Mouse (Mus musculus) cerebellum, adult 9-11 months (tissue): ENCODE measurements around the gene Bcdin3d.
"Not testable (repeated sequence)": the region's sequence is repeated elsewhere in the genome, so short reads cannot be mapped to it uniquely, and the experiment has no call there.

ENCODE experiments used
- DNase-seq: peaks from one replicate; pipeline ENCODE4 v3.0.0; 2022

Bcdin3d gene

DNA sequence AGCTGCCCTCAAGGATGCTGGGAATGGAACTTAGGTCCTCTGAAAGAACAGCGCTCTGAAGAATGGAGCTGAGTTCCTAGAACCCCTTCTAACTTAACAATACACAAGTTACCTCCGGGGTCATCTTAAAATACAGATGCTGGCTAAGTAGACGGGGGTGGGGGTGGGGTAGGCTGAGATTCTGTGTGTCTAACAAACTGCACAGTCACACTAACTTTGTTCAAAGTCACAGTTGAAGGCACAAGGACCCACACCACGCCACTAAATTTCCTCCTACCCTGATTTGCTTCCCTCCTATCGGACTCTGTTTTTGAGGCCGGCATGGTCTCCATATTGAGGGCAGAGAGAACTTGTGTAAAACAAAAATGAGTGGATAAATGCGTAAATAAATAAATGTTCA, 1.6 kb downstream of the Bcdin3d start:
- DNase-seq: no peak

DNA sequence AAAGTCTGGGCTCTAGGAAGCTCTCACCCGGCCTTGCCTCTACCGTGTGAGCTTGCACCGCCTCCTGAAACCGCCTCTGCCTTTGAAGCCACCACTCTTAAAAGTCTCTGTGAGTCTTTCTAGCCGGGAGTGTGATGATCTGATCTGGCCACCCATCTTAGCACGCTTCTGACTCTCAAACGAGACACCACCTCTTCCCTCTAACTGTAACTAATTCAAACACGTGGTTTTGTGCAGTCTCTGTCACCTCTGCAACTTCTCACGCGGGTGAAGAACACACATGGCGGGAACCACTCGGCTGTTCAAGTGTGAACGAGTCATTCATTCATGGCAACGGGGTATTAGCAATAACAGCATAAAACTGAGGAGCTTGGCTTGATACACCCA, 2.9 kb downstream of the Bcdin3d start:
- DNase-seq: peak; percentile 32

DNA sequence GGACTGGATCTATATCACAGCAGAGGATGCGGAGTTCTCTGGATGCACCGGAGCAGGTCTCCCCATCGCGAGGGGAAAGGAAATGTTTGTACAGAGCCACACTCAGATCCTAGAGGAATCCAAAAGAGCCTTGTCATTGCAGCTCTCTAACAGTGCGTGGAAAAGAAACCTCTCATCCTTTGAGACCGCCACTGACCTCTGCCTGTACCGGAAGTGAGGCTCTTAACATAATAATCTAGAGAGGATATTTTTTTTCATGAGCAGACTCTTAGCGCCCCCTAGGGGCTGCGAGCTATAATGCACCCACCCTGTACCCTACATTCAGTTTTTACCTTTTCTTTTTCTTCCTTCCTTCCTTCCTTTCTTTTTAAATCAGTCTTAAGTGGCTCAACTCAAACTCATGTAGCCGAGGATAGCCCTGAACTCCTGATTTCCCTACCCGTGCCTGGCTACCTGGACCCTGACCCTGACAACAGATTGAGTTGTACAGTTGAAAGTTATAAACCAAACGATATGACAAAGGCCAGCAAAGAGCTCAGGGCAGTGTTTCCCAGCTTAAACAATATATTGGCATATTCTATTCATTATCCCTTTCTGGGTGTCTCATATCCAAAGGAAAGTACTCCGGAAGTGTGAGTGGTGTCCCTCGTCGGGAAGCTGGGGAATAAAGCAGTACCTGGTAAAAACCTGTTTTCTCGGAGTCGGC, 3.4 kb downstream of the Bcdin3d start:
- peak; percentile 77 for DNase-seq

DNA sequence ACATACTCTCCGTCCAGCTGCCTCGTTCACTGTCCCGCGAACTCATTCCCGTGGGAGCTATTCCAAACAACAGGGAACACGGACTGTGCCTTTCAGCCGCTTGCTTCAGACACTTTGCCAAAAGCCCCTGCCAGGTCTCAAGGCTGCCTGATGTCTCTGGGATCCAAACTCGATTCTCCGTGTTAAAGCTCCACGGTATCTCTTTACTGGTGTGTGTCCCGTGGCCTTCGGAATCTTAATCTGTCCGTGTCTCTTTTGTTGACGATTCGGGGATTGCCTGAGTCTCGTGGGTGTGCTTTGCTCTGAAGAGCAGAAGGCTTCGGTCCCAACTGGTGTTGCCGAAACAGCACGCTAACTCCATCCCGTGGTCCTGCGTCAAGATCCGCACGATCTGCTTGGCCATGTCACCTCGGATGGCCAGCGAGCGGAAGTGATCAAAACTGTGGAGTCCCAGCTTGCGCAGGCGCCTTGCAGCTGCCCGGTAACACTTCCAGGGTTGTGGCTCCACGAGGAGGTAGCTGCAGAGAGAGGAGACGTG, 4.2 kb downstream of the Bcdin3d start:
- peak; percentile 84 for DNase-seq

DNA sequence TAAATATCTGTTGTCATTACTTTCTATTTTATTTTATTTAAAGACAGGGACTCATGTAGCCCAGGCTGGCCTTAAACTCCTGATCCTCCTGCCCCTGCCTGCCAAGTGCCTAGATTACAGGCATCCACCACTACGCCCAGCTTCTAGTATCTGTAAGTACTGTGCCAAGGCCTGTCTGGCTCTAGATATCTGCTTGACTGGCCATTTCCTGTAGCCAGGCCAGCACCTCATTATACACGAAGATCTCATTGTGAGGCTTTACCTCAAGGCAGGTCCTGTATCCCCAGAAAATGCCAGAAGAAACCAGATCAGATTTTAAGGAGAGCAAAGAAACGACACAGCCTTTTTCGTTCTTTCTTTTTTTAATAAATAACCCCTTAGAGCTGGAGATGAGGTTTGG, 4.8 kb downstream of the Bcdin3d start:
- peak; percentile 28 for DNase-seq

DNA sequence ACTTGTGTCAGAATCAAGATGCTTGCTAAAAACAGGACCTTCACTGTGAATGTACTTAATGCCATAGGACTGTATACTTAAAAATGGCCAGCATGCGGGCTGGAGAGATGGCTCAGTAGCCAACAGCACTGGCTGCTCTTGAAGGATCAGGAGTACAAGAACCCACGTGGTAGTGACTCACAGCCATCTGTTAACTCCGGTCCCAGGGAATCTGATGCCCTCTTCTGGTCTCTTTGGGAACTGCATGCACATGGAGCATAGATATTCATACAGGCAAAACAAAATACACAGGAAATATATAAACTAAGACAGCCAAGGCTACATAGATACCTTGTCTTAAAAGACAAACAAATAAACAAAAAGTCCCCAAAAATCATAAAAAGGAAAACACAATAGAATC, 5.5 kb downstream of the Bcdin3d start:
- peak; percentile 79 for DNase-seq

DNA sequence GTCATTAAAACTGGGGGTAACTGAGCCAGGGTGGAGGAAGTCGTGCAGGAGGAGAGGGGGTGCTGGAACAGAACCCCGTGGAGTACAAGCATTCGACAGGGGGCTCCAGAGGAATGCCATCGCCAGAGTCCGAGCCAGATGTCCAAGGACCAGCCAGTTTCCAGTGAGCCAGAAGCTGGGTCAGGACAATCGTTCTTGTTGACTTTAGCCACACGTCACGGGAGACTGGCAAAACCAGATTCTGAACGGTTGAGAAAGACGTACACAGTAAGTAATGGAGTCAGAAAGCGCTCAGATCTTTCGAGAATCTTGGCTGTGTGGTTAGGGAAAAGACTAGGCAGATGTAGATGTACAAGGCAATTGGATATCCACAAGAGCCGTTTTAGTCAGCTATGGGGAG, 11.3 kb downstream of the Bcdin3d start:
- no peak for DNase-seq

DNA sequence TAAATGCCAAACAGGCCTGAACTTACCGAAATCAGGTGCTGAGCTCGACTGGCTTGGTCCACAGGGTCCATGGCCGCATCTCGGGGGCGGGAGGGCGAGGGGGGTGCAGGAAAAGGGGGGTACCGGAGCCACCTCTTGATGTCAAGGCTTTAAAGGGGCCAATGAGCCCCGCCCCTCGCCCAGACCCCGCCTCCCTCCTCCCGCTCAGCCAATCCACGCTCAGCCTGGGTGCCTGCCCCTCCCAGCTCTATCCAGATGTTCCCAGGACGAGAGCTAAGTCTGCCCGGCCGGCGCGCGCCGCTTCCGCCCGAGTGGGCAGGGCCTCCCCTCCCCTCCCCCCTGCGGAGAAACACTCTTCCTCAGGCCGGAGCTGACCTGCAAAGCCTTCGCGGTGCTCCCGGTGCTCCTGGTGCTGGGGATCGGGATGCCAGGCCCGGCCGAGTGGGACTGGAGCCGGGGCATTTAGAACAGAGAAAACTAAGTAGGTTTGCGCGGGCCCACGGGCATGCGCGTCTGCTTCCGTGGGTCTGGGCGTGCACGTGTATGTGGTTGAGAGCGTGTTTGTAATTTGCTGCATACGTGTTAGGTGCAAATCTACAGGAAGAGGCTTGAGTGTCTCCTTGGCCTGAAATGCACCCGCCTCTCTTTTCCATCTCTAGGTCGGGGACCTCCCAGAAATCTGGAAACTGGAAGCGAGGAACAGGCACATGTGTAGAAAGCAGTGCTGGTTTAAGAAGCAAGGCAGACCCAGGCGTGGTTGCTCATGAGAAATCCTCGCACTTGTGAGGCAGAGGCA, 16.7 kb downstream of the Bcdin3d start, which contains the start of gene Nckap5l:
TSS of gene Nckap5l (minus strand) at position 143 of the 796 bp plus-strand sequence.
- peak; percentile 86 for DNase-seq

DNA sequence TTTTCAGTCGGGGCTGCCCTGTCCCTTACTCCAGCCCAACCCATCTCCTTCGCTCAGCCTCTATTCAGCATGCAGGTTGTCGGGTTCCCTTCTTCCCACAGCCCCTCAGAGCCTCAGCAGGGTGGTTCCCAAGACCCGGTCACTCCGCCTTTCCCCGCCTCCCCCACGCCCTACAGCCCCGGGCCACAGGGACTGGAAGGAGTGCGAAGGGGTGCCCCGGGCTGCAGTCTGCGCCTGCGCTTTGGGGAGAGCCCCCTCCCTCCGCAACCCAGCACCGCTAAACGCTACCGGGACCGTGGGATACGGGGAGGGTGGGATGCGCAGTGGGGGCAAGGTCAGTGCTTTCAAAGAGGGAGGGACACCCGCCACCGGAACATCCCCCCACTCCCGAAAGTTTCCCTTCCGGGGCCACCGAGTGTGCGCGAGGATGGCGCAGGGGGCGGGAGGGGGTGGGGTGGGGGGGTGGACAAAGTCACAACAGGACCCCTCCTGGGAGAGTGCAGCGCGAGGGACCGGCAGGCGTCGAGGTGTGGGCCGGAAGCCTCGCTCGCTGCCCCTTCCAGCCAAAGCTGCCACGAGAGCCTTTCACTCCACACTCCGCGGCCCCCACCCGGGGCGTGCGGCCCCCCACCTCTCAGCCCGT, 17.4 kb downstream of the Bcdin3d start:
- DNase-seq: peak; percentile 73

DNA sequence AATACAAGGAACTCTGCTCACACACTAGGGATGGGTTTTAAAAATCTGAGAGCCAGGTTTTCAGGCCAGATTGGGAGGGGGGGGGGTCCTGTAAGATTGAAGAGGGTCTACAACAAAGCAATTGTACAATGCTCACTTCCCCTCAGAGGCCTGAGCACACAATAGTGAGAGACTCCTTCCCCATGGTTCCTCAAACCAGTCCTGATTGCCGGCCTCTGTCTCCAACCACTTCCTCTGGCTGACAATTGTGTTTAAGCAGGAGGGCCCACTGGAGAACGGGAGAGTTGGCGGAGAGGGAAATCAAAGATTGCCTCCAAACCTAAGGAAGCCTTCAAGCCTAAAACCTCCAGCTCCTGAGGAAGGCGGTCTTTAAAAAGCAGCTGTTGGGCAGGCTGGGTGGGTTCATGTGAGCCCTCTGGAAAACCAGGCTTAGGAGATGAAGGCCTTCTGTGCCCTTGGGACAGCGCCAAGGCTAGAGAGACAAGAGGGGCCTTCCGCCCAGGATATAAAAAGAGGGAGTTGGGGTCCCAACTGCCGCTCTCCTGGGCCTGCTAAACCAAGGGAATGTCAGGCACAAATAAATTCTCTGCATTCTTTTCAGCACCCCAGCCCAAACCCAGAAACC, 18.1 kb downstream of the Bcdin3d start:
- DNase-seq: peak; percentile 50

DNA sequence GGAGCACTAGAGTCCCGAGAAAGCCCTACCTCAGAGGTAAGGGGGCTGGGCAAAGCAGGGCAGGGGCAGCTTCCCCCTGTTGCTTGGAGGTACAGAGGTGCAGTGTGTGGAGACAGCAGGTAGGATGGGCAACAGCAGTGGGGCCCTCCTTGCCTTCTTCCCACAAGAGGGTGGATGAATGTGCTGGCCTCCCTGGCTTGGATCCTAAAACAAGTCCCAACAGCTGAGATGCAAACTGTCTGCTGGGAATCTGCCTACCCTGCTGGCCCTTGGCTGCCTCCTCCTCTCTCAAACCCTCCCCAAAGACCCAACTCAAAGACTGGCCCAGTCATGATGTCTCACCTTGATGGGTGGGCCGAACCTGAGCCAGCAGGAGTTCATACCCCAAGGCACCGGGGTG, 19.1 kb downstream of the Bcdin3d start:
- no peak for DNase-seq

DNA sequence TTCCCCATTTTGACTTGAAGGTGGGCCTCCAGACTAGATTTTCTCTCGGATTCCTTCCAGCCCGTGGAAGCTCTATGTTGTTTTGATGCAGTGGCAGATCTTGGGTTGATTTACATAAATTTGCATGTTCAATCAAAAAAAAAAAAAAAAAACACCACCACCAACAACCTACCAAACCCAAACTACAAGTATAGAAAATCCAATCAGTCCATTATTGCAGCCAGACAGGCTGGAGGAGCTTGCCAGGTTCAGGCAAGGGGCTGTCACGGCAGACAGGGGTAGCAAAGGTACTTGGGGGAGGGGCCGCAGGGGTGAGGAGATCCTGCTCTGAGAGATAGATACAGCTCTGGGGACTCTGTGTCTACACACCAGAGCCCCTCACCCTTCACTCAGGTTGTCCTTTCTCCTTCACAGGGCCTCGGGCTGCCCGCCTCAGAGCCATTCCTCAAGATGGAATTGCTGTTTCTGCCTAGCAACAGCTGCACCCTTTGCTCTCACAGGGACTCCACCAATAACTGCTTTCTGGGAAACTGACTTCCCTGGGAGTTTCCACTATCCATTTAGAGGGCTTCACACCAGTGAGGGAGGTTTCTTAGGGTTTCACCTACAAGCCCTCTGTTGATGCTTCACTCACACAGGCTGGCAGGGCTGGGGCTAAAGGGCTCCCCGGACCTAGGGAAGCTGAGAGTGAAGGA, 19.8 kb downstream of the Bcdin3d start:
- no peak for DNase-seq

DNA sequence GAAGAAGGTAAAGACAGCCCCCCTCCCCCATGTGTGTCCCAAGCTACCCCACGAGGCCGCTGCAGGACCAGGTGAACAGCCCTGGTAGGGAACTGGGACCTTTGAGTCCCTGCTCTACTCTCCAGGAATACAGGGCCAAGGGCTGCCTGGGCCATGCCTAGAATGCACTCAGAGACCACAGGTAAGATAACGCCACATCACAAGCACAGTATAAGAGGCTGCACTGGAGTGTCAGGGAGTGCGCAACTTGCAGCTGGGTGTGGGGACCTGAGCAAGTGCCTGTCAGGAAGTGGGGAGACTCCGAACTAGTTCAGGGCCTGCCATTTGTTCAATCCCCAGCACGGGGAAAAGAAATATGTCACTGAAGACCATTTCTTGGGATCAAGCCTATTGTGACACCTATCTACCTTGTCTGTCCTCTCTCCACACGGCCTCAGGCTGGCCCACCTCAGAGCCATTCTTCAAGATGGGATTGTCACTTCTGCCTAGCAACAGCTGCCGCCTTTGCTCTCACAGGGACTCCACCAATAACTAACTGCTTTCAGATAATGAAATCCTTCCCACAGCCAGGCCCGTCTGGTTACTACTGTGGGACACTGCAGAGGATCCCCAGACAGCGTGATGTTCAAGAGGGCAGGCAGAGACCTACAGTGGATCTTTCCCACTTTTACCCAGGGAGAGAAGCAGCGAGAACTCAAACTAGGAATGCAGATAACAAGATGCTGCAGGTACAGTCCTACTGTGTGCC, 21.2 kb downstream of the Bcdin3d start:
- DNase-seq: no peak

DNA sequence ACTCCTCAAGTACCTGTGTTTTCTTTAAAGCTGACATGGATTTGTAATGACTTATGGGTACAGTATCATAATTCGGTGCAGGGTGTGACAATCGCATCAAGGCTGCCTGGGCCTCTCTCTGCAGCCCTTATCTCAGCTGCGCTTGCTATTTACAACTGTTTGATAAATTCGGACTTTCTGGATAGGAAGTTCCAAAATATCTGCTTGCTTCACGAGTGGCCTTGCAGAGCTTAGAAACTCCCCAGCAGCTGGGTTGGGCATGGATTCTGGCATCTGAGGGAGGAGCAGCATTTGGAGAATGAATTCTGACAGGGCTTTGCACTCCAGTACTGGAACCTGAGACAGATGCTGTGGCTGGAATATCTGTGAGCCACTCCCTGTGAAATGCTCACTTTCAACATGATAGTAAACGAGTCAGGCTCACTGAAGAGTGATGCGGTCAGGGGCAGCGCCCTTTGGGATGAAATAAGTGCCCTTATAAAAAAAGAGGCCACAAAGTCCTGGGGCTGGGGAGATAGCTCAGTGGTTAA, 24.7 kb downstream of the Bcdin3d start:
- no peak for DNase-seq

DNA sequence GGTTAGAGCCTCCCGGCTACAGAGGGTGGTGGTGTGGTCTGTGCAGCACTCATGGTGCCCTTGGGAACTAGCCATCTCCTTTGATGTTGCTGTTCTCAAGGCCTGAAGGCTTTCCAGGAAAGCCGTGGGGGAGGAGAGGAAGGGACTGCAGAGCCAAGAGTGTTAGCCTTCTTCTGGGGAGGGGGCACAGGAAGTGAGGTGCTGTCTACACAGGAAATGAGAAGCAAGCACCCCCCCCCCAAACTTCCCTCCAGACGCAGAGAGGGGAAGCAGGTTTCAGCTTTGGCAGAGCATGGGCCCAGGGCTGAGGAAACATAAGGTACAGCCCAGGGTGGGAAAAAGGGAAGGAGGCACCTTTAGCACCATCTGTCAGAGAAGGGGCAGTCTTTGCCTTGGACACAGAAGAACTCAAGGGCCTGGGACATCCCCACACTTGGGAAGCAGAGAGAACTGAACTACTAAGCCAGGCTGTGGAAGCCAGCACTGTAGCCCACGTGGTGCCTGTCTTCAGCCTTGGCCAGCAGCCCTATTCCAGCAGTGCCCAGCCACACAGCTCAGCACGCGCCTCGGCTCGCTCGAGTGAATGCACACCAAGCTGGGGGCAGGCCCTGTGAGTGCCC, 25.3 kb downstream of the Bcdin3d start:
- DNase-seq: peak; percentile 80

DNA sequence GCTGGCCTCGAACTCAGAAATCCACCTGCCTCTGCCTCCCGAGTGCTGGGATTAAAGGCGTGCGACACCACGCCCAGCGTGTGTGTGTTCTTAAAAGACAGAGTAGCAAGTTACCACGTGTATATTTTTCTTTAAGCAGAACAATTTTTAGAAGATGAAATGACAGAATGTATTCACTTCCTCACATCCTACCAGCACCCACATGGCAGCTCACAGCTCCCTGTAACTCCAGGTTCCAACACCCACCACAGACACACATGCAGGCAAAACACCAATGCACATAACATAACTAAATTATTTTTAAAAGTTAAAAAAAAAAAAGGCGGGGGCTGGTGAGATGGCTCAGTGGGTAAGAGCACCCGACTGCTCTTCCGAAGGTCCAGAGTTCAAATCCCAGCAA, 28.4 kb downstream of the Bcdin3d start:
- not testable (repeated sequence) for DNase-seq

DNA sequence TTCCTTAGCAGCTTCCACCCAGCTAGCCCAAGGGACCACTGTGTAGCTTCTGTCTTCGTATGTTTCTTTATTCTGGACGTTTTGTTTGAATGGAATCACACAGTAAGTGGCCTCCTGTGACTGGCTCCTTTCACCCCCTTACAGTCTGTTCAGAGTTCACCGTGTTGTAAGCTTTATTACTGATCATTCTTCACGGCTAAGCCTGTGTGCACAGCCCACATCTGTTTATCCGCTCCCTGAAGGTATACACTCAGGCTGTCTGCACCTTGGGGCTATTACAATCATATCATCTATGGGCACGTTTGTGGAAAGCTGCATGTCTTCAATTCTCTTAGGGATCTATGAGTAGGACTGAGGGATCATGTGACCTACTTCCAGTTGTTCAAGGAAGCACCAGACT, 29.0 kb downstream of the Bcdin3d start:
- no peak for DNase-seq

DNA sequence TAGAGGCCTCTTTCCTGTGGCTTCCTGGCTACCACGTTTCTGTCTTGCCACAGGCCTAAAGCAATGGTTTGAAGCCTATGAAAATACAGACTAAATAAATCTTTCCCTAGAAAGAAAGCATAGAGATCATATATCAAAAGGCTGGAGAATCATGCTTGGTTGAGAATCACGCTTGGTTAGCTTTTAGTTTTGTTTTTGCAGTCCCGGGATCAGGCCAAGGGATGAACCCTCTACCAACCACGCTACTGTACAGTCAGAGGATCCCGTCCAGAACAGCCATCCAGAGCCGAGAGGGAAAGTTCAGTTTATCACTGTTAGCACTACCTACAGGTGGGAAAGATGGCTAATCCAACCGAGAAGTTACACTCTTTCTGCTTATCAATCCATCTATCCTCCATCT, 32.2 kb downstream of the Bcdin3d start:
- no peak for DNase-seq

DNA sequence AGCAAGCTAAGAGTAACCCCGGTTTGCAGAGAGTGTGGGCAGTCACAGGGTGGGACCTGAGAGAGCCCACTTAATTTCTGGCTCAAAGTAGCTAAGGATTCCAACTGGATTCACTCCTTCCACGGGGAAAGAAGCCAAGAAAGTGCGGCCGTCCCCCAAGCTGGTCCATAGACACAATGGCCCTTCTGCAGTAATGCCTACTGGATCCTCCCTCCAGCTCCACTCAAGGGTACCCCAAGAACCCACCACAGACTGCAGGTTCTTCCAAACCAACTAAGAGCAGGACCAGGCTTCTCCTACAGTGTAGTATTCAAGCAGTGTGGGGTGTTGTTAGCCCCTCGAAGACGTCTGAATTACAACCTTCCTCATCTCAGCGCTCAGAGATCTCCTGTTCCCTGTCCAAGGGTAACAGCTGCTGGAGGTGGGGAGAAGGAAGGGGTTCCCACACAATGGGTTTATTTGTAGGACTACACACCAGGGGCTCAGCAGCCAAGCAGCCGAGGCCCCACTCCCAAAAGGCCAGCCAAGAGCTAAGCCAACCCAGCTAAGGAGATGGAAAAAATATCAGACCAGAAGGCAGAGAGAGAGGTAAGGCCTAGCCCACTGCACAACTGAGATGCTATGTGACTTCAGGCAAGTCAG, 33.6 kb downstream of the Bcdin3d start:
- DNase-seq: no peak

DNA sequence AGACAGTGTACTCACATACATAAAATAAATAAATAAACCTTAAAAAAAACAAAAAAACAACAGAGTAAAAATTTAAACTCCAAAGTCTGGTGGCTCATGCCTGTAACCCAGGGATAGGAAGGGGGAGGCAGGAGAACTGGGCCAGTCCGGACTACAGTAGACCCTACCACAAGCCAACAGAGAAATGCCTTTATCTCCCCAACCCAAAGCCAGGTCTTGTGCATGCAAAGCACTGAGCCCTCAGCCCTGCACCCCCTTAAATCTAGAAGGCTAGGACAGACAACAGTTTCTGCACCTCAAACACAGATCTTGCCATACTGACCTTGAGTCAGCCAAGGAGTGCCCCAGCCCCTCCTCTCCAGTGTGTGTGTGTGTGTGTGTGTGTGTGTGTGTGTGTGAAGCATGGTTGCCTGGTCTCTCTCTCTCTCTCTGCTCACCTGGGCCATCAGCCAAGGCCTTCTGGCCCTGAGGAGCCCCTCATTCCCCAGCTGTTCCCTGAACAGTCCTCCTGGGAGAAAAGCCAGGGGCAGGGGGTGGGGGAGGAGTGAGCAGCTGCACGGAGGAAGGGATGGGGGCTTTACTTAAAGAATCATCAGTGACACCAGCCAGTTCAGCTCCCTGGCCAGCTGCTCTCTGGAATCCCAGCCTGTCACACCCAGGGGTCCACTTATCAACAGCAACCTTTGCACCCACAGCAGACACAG, 34.3 kb downstream of the Bcdin3d start:
- DNase-seq: no peak
